Mouse (Mus musculus) liver, embryonic 14.5 days (tissue): Measurements from ENCODE around the gene Bcl11b.

ENCODE experiments used
- CTCF ChIP-seq: IDR thresholded peaks from 2 replicates; pipeline ENCODE4 v1.5.1; 2016; ENCODE audit warnings: antibody characterized with exemption, low read depth, control low read depth
- EP300 ChIP-seq: IDR thresholded peaks from 2 replicates; pipeline ENCODE4 v1.6.1; 2016; ENCODE audit warnings: antibody characterized with exemption, low read depth

- TF ChIP-seq CTCF (no peak), EP300 (no peak)
These were observed 74.9 kb downstream of the Bcl11b start for GRCm38 (mm10) chr12:107928464-107928901.
